Mouse (Mus musculus) liver, adult 2 months (tissue): Measurements from ENCODE around the gene Arsj.

Experiments used
- CTCF ChIP-seq: fragments of 200-500 bp; IDR thresholded peaks from 2 replicates; pipeline ENCODE4 v1.5.1; 2011; ENCODE audit warnings: low read depth, low read length, control low read depth
- POLR2A ChIP-seq: fragments of 200-500 bp; IDR thresholded peaks from 2 replicates; pipeline ENCODE4 v1.6.1; 2011; ENCODE audit warnings: low read length, control low read depth; ENCODE audit not compliant: insufficient read depth; ENCODE audit errors: extremely low read depth

GRCm38 (mm10) chr3:126344745-126345144, 18.7 kb upstream of the Arsj start:
- no peak for TF ChIP-seq CTCF
- no peak for TF ChIP-seq POLR2A
